Mouse (Mus musculus) G1E (cell line): ENCODE measurements around the gene Ankrd34a. TPM values are rescaled to one million over a fixed set of nuclear protein-coding genes. Genes with fewer than 3 reads are reported as not detected.
A peak's percentile ranks its signal among the peaks of the same experiment; 100 is the strongest.

Experiments
- ATAC-seq: 2 replicates; pipeline ENCODE4 v1.8.0; 2016; ENCODE audit warnings: mild to moderate bottlenecking; ENCODE audit not compliant: insufficient number of reproducible peaks, poor library complexity, low FRiP score, severe bottlenecking; ENCODE audit errors: extremely low read depth
- DNase-seq: peaks from one replicate; pipeline ENCODE4 v3.0.0; 2012; ENCODE audit warnings: low spot score
- H3K27me3 ChIP-seq: 2 replicates; pipeline ENCODE4 v1.6.1; 2012; ENCODE audit warnings: mild to moderate bottlenecking, low read length, inconsistent platforms; ENCODE audit not compliant: insufficient read depth
- H3K36me3 ChIP-seq: replicated peaks from 2 replicates; pipeline ENCODE3; 2012; ENCODE audit warnings: mild to moderate bottlenecking, inconsistent platforms
- H3K4me1 ChIP-seq: 2 replicates; pipeline ENCODE4 v1.6.1; 2012; ENCODE audit warnings: low read depth, low read length, inconsistent platforms, mixed read lengths; ENCODE audit not compliant: insufficient read depth
- H3K4me3 ChIP-seq: 2 replicates; pipeline ENCODE4 v1.5.1; 2012; ENCODE audit warnings: low read depth, mild to moderate bottlenecking, inconsistent platforms, low read length, moderate library complexity, mixed read lengths
- H3K9me3 ChIP-seq: replicated peaks from 2 replicates; pipeline ENCODE4 v1.6.1; 2012; ENCODE audit warnings: inconsistent platforms
- CTCF ChIP-seq: IDR thresholded peaks from 2 replicates; pipeline ENCODE4 v1.5.1; 2012; ENCODE audit warnings: low read depth, low read length, inconsistent platforms, mixed read lengths
- GATA1 ChIP-seq: IDR thresholded peaks from 2 replicates; pipeline ENCODE4 v1.6.1; 2012; ENCODE audit warnings: borderline replicate concordance, low read length, inconsistent platforms, mixed read lengths
- GATA2 ChIP-seq: IDR thresholded peaks from 2 replicates; pipeline ENCODE4 v1.6.1; 2012; ENCODE audit warnings: low read depth, low read length, inconsistent platforms, borderline replicate concordance
- POLR2AphosphoS5 ChIP-seq: IDR thresholded peaks from 2 replicates; pipeline ENCODE4 v1.6.1; 2012; ENCODE audit warnings: low read depth, low read length, inconsistent platforms; ENCODE audit not compliant: insufficient replicate concordance
- TAL1 ChIP-seq: conservative IDR thresholded peaks from 2 replicates; pipeline ENCODE4 v1.6.1; 2012; ENCODE audit warnings: low read depth, low read length, inconsistent platforms, mixed read lengths
- polyA plus RNA-seq: library from polyadenylated mRNA; stranded (reverse); fragments of >175 nt; gene quantifications from 2 replicates; pipeline ENCODE4 v1.2.3, GENCODE M21; 2012
- total RNA-seq, 2 experiments: library from RNA; stranded (forward) in 1 of 2; stranded (reverse) in 1 of 2; fragments of 200-1000 nt in 1 of 2; fragments of >200 nt in 1 of 2; fragmentation: Nextera tagmentation in 1 of 2; gene quantifications; 2 replicates each; pipeline ENCODE4 v1.2.3; 2014 to 2017

Ankrd34a gene
- total and polyA plus RNA-seq, 3 experiments, result 0.03 to 0.05 TPM; not detected in 1

GRCm38 (mm10) chr3:96629729-96630600 lies 33.5 kb downstream of the Ankrd34a start, which contains the start of gene Rbm8a:
Gene Rbm8a, plus strand, starts transcription at chr3:96629933.
- Histone ChIP-seq H3K9me3 (no peaks in the 10 kb centered on the region), H3K4me3 (peak within 1 kb of the TSS; percentile 77), H3K27me3 (no peaks in the 10 kb centered on the region), H3K36me3 (peaks cover 44% of the 10 kb centered on the region), H3K4me1 (peaks cover 31% of the 10 kb centered on the region)
- ATAC-seq, result peak; percentile 93
- TF ChIP-seq CTCF, result no peak
- peak; percentile 69; the same call in 1 of the 2 replicates for TF ChIP-seq POLR2AphosphoS5
- DNase-seq, result peak; percentile 79

GRCm38 (mm10) chr3:96632058-96632457 lies 35.6 kb downstream of the Ankrd34a start:
- TF ChIP-seq TAL1 (no peak), GATA2 (no peak), CTCF (no peak), POLR2AphosphoS5 (no peak), GATA1 (no peak)
- no peak overlapping the region for H3K4me3 ChIP-seq
- no peaks in the 10 kb centered on the region for H3K27me3 ChIP-seq
- ATAC-seq (no peak), DNase-seq (no peak)
- peaks cover 40% of the 10 kb centered on the region for H3K36me3 ChIP-seq
- no peaks in the 10 kb centered on the region for H3K9me3 ChIP-seq
- peaks cover 46% of the 10 kb centered on the region for H3K4me1 ChIP-seq

- Histone ChIP-seq H3K36me3 (peaks cover 56% of the 10 kb centered on the region), H3K9me3 (no peaks in the 10 kb centered on the region), H3K27me3 (no peaks in the 10 kb centered on the region), H3K4me1 (peaks cover 47% of the 10 kb centered on the region), H3K4me3 (no peak overlapping the region)
- DNase-seq (no peak), ATAC-seq (no peak)
- TF ChIP-seq POLR2AphosphoS5 (no peak), GATA1 (no peak), TAL1 (no peak), CTCF (no peak), GATA2 (no peak)
These were observed 37.6 kb downstream of the Ankrd34a start for GRCm38 (mm10) chr3:96634015-96634414.

GRCm38 (mm10) chr3:96634928-96635879 lies 38.8 kb downstream of the Ankrd34a start, which contains the start of the genes Pex11b and Gm42957:
Gene Pex11b, plus strand, starts transcription at chr3:96635376.
Gene Gm42957, plus strand, starts transcription at chr3:96635474.
- Histone ChIP-seq H3K4me1 (peaks cover 49% of the 10 kb centered on the region), H3K27me3 (no peaks in the 10 kb centered on the region), H3K36me3 (peaks cover 68% of the 10 kb centered on the region), H3K9me3 (no peaks in the 10 kb centered on the region), H3K4me3 (peak within 1 kb of the TSS; percentile 88)
- peak; percentile 71 for ATAC-seq
- peak; percentile 80 for DNase-seq
- no peak for TF ChIP-seq TAL1
- TF ChIP-seq CTCF, result no peak
- no peak for TF ChIP-seq GATA1
- no peak; the same call in 1 of the 2 replicates for TF ChIP-seq POLR2AphosphoS5
- TF ChIP-seq GATA2, result no peak

GRCm38 (mm10) chr3:96635906-96636305 lies 39.5 kb downstream of the Ankrd34a start:
- DNase-seq, result no peak
- peaks cover 45% of the 10 kb centered on the region for H3K4me1 ChIP-seq

GRCm38 (mm10) chr3:96636448-96636847 lies 40.0 kb downstream of the Ankrd34a start:
- no peak for DNase-seq
- H3K36me3 ChIP-seq, result peaks cover 72% of the 10 kb centered on the region
- TF ChIP-seq GATA2 (no peak), POLR2AphosphoS5 (no peak), TAL1 (no peak), GATA1 (no peak), CTCF (no peak)
- peak overlapping the region; percentile 88 for H3K4me3 ChIP-seq
- peaks cover 43% of the 10 kb centered on the region for H3K4me1 ChIP-seq
- H3K9me3 ChIP-seq, result no peaks in the 10 kb centered on the region
- ATAC-seq, result no peak
- no peaks in the 10 kb centered on the region for H3K27me3 ChIP-seq

More at GRCm38 (mm10) chr3:96635906-96636305, 39.5 kb downstream of the Ankrd34a start:
- H3K9me3 ChIP-seq, result no peaks in the 10 kb centered on the region
- peaks cover 72% of the 10 kb centered on the region for H3K36me3 ChIP-seq
- TF ChIP-seq POLR2AphosphoS5 (no peak), GATA1 (no peak), CTCF (no peak)
- ATAC-seq, result no peak
- peak overlapping the region; percentile 88 for H3K4me3 ChIP-seq
- no peaks in the 10 kb centered on the region for H3K27me3 ChIP-seq
